Mouse (Mus musculus): ENCODE results near the gene Ces3b. TPM values are rescaled to one million over a fixed set of nuclear protein-coding genes. Genes with fewer than 3 reads are reported as not detected.
"Not testable (repeated sequence)": the region's sequence is repeated elsewhere in the genome, so short reads cannot be mapped to it uniquely, and the experiment has no call there.

The Ces3b gene
- not detected for total RNA-seq (2021)
- long read RNA-seq, experiment 1: 0 reads
- long read RNA-seq, experiment 2: 0 reads

- no peak for DNase-seq (ENCODE audit: extremely low spot score in 1 of 2, low spot score in 2 of 2)
- H3K27ac ChIP-seq: no peak within 1 kb of the TSS
- no peak for TF ChIP-seq CTCF (IDR thresholded peaks at IDR 0.05)
- intact Hi-C loops (cut with DNase I): no loop called here
- no peak within 1 kb of the TSS for H3K4me3 ChIP-seq
These were observed at the start of gene Ces3b for GRCm38 (mm10) chr8:105083449-105084050. Gene Ces3b, plus strand, starts transcription at chr8:105083753.

GRCm38 (mm10) chr8:105043510-105043909 is 40.0 kb upstream of the Ces3b start:
- DNase-seq (ENCODE audit: extremely low spot score in 1 of 2, low spot score in 2 of 2): no peak
- Histone ChIP-seq H3K27ac (no peak overlapping the region), H3K4me3 (no peak overlapping the region)
- intact Hi-C loops (cut with DNase I): no loop called here
- no peak for TF ChIP-seq CTCF (IDR thresholded peaks at IDR 0.05)

- DNase-seq (ENCODE audit: extremely low spot score in 1 of 2, low spot score in 2 of 2): no peak
- H3K27ac ChIP-seq: no peak overlapping the region
- intact Hi-C loops (cut with DNase I): no loop called here
- no peak overlapping the region for H3K4me3 ChIP-seq
- TF ChIP-seq CTCF (IDR thresholded peaks at IDR 0.05): no peak
These were observed 37.6 kb upstream of the Ces3b start for GRCm38 (mm10) chr8:105045824-105046401.

DNA sequence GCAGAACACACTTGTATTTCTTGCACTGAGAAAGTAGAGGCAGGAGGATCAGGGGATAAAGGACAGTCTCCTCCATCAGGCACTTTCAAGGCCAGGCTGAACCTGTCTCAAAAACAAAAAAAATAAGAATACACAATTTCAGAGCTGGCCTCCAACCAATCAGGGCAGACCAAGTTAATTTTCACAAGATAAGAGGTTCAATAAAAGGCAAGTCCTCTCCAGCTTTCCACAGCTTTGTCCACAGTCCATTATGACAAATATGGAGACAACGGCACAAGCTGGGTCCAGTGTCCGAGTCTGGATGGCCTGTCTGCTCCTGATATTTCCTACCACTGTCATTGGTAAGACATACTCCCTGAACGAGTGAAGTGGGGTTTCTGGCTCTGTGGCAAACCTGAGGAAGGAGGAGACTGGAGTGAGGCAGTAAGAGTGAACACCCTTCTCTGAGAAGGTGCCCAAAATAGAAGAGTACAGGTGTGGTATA is 35.1 kb upstream of the Ces3b start, which contains the start of gene Ces3a:
Ces3a (plus strand) TSS at position 231 of the 484 bp plus-strand sequence.
- no peak for DNase-seq (ENCODE audit: extremely low spot score in 1 of 2, low spot score in 2 of 2)
- no peak for TF ChIP-seq CTCF (IDR thresholded peaks at IDR 0.05)
- no peak within 1 kb of the TSS for H3K27ac ChIP-seq
- intact Hi-C loops (cut with DNase I): no loop called here
- no peak within 1 kb of the TSS for H3K4me3 ChIP-seq

DNA sequence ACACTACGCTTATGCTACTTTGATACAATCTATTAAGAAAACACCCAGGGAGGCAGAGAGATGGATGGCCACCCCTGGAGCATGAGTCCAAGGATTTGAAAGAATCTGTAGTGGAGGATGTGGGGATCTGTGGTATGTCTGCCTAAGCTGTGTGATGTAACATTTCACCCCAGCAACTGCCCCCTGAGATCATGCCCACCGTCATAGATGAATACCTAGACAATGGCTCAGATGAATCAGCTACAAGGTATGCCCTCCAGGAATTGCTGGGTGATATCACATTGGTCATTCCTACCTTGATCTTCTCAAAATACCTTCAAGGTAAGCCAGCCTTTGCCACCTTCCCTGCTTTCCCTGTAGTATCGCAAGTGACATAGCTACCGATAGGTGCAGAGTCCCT is 27.3 kb upstream of the Ces3b start:
- no peak for TF ChIP-seq CTCF (IDR thresholded peaks at IDR 0.05)
- intact Hi-C loops (cut with DNase I): no loop called here
- Histone ChIP-seq H3K27ac (no peak overlapping the region), H3K4me3 (no peak overlapping the region)
- no peak for DNase-seq (ENCODE audit: extremely low spot score in 1 of 2, low spot score in 2 of 2)

DNA sequence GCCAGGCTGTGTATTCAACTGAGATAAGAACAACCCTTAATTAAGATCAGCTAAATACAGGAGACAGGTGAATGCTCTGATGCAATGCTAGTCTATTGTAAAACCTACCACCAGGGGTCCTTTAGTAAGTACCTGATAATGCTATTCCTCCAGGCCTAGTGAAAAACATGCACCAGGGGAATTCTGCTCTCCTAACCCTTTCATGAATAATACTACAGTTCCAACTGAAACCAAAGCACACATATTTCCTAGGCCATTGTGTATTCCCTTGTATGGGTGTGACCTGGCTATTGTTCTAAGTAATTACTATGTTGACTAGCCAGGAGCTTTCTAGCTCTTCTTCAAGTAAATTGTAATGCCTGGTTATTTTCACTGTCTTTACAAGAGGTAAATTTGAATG is 23.5 kb upstream of the Ces3b start:
- TF ChIP-seq CTCF (IDR thresholded peaks at IDR 0.05): no peak
- H3K4me3 ChIP-seq: no peak overlapping the region
- H3K27ac ChIP-seq: no peak overlapping the region
- intact Hi-C loops (cut with DNase I): no loop called here
- DNase-seq (ENCODE audit: extremely low spot score in 1 of 2, low spot score in 2 of 2): no peak

DNA sequence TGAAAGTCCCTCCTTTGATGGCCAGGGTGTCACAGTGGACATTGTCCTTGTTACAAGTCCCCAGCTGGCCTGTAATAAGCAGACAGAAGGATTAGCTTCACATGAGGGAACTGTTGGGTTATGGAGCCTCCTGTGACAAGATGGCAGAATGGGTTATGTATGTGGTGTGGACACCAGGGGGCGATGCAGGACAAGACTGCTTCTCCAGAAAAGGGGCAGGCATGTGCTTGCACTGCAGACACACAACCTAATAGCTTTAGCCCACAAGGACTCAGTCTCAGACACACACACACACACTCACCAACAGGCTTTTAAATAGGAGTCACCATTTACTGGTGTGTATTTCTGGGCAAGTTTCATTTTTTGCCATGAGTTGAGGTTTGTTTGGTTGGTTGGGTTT is 16.8 kb upstream of the Ces3b start:
- Histone ChIP-seq H3K4me3 (no peak overlapping the region), H3K27ac (no peak overlapping the region)
- peak; percentile 20 for TF ChIP-seq CTCF (IDR thresholded peaks at IDR 0.05)
- no peak for DNase-seq (ENCODE audit: extremely low spot score in 1 of 2, low spot score in 2 of 2)
- intact Hi-C loops (cut with DNase I): no loop called here

GRCm38 (mm10) chr8:105067905-105068304 is 15.6 kb upstream of the Ces3b start:
- H3K4me3 ChIP-seq; H3K27ac ChIP-seq; DNase-seq (ENCODE audit: extremely low spot score in 1 of 2, low spot score in 2 of 2); intact Hi-C loops (cut with DNase I): not testable (repeated sequence)

DNA sequence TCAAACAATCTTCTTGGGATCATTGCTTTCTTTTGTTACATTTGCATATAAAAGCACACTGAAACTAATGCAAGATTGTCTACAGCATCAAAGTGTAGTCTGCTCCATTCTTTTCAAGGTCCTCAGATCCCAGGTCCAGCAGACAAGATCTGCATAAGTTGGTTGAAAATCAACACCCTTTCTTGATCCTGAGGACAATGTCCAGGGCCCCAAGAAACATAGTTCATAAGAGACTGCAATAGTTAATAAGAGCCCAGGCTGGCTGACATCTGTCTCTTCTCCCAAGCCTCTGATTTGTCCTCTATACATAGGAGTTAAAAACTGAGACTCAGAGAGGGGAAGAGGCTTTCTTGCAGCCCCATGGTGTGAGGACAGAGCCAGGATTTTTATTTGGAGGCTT is 14.6 kb upstream of the Ces3b start:
- no peak for DNase-seq (ENCODE audit: extremely low spot score in 1 of 2, low spot score in 2 of 2)
- Histone ChIP-seq H3K4me3 (no peak overlapping the region), H3K27ac (no peak overlapping the region)
- intact Hi-C loops (cut with DNase I): no loop called here
- TF ChIP-seq CTCF (IDR thresholded peaks at IDR 0.05): no peak

GRCm38 (mm10) chr8:105076601-105077000 is 7.0 kb upstream of the Ces3b start:
- TF ChIP-seq CTCF (IDR thresholded peaks at IDR 0.05): no peak
- intact Hi-C loops (cut with DNase I): no loop called here
- no peak overlapping the region for H3K4me3 ChIP-seq
- DNase-seq (ENCODE audit: extremely low spot score in 1 of 2, low spot score in 2 of 2): no peak
- H3K27ac ChIP-seq: no peak overlapping the region

- DNase-seq (ENCODE audit: extremely low spot score in 1 of 2, low spot score in 2 of 2): no peak
- TF ChIP-seq CTCF (IDR thresholded peaks at IDR 0.05): no peak
- Histone ChIP-seq H3K4me3 (no peak overlapping the region), H3K27ac (no peak overlapping the region)
- intact Hi-C loops (cut with DNase I): no loop called here
These were observed 6.5 kb upstream of the Ces3b start for GRCm38 (mm10) chr8:105077071-105077470.

DNA sequence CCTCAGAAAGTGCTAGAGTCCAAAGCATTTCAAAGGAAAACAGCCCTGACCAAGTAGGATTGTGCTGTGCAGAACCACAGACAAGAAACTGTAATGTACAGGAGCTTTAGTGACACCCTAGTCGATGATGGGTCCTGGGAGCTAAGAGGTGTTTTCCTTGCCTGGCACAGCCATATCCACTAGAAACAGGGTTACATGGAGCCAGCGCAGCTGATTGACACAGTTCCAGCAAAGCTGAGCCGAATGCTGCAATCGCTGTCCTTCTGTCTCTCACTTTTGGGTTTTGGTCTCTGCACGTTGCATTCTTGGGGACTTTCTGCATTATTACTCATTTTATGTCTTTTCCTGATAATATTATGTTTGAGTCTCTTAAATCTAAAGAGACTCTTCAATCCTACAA is 5.0 kb upstream of the Ces3b start:
- DNase-seq (ENCODE audit: extremely low spot score in 1 of 2, low spot score in 2 of 2): no peak
- intact Hi-C loops (cut with DNase I): no loop called here

GRCm38 (mm10) chr8:105080814-105081336 is 2.7 kb upstream of the Ces3b start:
- DNase-seq (ENCODE audit: extremely low spot score in 1 of 2, low spot score in 2 of 2): no peak
- no peak overlapping the region for H3K4me3 ChIP-seq
- intact Hi-C loops (cut with DNase I): no loop called here
- TF ChIP-seq CTCF (IDR thresholded peaks at IDR 0.05): no peak
- H3K27ac ChIP-seq: no peak overlapping the region

More for the DNA sequence above, 5.0 kb upstream of the Ces3b start:
- no peak for TF ChIP-seq CTCF (IDR thresholded peaks at IDR 0.05)
- Histone ChIP-seq H3K4me3 (no peak overlapping the region), H3K27ac (no peak overlapping the region)

DNA sequence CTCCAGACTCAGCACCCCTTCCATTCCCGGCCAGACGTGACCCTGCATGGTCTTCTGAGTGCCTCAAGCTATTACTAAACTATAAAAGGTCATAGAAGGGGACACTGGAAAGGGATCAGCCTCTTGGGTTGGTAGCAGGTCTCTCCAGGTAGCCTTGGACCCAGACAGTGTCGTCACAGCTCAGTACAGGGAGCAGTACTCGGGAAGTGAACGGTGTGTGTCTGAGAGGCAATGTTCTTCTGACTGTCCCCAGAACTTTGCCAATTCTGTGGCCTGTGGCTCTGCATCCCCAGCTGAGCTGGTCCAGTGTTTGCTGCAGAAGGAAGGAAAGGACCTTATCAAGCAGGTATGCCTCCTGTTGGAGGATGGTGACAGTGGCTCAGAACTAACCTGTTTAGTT is 4.6 kb downstream of the Ces3b start:
- H3K4me3 ChIP-seq; intact Hi-C loops (cut with DNase I); DNase-seq (ENCODE audit: extremely low spot score in 1 of 2, low spot score in 2 of 2); H3K27ac ChIP-seq: not testable (repeated sequence)

Measured in left cerebral cortex, adult 2 months (tissue).